Mouse (Mus musculus): ENCODE measurements around the gene Gtf2ird1.
A peak's percentile ranks its signal among the peaks of the same experiment; 100 is the strongest.
"Not testable (repeated sequence)": the region's sequence is repeated elsewhere in the genome, so short reads cannot be mapped to it uniquely, and the experiment has no call there.

Gene Gtf2ird1

DNA sequence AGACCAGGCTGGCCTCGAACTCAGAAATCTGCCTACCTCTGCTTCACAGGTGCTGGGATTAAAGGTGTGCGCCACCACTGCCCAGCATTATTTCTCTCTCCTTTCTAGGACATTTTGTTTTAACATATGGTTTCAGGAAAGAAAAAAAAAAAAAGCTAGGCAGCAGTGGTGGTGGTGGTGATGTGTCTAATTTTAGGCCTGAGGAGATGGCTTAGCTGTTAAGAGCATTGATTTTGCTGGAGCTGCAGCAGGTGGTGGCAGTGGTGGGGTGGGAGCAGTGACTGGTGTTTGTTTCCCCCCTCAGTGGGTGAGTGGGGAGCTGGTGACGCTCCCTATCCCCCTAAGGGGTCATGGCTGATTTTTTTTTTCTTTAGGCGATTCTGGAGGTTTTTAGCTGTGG lies 103.4 kb downstream of the Gtf2ird1 start:
- DNase-seq (ENCODE audit: extremely low read depth, insufficient read length, low spot score) = no peak

DNA sequence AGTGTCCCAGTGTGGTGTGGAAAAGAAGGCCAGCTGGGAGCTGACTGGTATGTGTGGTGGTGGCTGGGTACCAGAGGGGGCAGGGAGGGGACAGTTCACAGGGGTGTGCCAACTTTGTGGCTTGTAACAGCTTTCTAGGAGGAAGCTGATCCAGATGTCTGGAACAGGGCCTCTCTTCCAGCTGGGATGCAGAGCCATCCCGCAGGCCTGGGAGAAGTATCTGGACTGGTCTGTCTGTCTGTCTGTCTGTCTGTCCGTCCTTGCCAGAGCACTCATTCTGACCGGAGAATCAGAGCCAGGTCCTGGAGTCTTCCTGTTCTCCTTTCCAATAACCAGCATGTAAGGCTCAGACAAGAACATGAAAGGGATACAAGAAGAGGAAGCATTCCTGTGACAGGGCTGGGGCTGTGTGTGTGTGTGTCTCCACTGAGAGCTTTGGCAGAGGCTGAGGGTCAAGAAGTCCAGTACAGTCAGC lies 104.0 kb downstream of the Gtf2ird1 start:
- peak; percentile 72 for DNase-seq (ENCODE audit: extremely low read depth, insufficient read length, low spot score)

DNA sequence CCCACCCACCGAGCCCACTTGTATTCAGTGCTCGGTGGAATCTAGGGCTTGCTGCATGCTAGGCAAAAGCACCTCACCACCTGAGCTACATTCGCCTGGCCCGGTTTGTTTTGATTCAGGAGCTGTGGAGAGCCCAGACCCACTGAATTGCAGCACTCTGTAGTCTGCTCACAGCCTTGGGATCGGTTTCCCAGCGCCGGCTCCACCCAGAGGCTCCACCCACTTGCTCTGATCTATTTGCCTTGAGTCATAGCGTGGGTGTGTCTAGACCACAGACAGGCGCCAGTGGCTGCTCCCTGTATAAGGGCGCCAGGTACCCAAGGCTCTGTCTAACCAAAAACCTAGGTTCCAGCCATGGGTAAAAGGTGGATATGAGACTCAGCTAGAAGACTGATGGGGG lies 105.9 kb downstream of the Gtf2ird1 start:
- peak; percentile 74 for DNase-seq (ENCODE audit: extremely low read depth, insufficient read length, low spot score)

DNA sequence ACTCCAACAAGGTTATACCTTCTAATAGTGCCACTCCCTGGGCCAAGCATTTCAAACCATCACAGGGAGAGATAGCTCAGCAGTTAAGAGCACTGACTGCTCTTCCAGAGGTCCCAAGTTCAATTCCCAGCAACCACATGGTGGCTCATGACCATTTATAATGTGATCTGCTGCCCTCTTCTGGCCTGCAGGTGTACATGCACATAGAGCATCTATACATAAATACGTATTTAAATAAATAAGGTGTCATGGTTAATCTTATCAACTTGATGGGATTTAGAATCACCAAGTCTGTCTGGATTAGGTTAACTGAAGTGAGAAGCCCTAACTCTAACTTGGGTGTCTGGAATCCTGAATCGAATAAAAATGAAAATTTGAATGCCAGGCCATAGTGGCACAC lies 109.5 kb downstream of the Gtf2ird1 start:
- no peak for DNase-seq (ENCODE audit: extremely low read depth, insufficient read length, low spot score)

DNA sequence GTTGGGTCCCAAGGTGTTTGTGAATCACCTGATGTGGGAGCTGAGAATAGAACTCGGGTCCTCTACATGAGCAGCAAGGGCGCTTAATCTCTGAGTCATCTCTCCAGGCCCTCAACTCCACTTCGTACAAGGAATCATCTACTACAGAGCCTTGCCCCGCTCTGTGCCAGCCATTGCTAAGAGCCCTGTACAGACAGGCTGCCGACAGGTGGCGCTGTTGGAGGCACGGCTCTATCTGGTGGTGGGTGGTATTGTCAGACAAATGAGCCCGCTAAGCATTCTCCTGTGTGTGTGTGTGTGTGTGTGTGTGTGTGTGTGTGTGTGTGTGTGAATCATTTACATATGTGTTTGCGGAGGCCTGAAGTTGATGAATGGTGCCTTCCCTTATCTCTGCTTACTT lies 111.1 kb downstream of the Gtf2ird1 start:
- DNase-seq (ENCODE audit: extremely low read depth, insufficient read length, low spot score) = peak; percentile 27

DNA sequence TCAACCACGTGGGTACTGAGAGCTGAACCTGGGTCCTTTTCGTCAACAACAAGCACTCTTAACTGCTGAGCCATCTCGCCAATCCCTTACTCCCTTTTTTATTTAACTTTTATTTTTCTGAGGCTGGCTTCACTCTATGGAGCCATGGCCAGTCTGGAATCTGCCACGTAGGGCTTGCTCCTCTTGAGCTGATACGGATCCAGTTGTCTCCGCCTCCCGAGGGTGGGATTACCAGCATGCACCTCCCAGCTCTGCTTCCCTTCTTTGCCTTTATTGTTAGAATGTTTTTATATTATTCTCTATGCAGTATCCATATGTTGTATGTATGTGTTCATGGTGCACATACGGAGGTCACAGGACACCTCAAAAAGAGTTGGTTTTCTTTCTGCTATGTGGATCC lies 112.4 kb downstream of the Gtf2ird1 start:
- DNase-seq (ENCODE audit: extremely low read depth, insufficient read length, low spot score) = no peak

DNA sequence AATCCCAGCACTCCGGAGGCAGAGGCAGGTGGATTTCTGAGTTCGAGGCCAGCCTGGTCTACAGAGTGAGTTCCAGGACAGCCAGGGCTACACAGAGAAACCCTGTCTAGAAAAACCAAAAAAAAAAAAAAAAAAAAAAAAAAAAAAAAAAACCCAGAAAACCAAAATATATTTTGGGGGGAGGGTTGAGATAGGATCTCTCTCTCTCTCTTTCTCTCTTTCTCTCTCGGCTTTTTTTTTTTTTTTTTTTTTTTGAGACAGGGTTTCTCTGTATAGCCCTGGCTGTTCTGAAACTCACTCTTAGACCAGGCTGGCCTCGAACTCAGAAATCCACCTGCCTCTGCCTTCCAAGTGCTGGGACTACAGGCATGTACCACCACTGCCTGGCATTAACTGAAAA lies 113.0 kb downstream of the Gtf2ird1 start:
- DNase-seq (ENCODE audit: extremely low read depth, insufficient read length, low spot score) = not testable (repeated sequence)

DNA sequence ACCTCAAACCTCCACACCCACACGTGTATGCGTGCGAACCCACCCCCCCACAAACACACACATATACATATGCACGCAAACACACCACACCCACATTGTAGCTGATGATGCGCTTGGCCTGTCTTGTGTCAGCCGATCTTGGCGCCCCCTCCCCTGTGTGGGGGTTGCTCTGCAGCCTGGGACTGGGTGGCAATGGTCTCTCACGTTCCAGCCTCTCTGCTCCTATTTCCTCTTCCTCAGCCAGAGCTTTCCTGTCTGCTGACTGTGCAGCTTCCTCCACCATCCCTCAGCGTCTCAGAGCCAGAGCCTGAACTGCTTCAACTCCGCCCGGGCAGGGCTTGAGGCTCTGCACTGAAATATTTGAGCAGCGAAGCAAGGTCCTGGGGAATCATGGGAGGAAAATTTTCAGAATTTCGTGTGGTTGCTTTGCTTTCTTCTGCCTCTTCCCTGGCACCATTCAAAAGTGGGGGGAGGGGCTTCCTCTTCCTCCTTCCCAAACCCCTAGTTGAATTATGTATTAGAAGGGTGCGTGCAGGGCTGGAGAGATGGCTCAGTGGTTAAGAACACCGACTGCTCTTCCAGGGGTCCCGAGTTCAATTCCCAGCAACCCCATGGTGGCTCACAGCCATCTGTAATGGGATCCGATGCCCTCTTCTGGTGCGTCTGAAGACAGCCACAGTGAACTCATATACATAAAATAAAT lies 113.9 kb downstream of the Gtf2ird1 start:
- no peak for DNase-seq (ENCODE audit: extremely low read depth, insufficient read length, low spot score)

DNA sequence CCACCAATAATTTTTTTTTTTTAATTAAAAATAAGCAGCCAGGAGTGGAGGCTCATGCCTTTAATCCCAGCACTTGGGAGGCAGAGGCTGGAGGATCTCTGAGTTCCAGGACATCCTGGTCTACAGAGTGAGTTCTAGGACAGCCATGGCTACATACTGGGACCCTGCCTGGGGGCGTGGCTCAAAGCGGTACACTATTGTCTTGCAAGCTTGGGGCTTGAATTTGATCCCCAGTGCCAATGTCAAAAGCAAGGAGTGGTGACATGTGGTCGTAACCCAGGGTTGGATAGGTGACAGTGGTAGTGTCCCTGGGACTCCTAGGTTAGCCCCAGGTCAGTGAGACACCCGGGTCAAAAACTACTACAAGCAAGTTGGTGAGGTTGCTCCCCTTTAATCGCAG lies 114.8 kb downstream of the Gtf2ird1 start:
- no peak for DNase-seq (ENCODE audit: extremely low read depth, insufficient read length, low spot score)

DNA sequence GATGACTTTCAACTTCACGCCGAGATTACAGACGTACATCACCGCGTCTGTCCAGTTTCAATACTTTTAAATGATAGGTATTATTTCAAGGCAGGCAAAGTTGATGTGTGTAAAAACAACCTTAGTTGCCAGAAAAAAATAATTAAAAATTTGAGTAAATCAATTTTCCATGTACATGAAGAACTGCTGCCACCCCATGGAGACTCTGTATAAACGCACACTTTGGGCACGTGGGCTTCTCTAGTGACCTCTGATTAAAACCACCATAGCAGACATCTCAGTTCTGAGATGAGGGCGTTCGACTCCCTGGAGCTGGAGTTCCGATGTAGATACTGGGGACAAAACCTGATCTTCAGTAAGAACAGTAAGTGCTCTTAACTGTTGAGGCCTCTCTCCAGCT lies 115.2 kb downstream of the Gtf2ird1 start:
- DNase-seq (ENCODE audit: extremely low read depth, insufficient read length, low spot score) = no peak

DNA sequence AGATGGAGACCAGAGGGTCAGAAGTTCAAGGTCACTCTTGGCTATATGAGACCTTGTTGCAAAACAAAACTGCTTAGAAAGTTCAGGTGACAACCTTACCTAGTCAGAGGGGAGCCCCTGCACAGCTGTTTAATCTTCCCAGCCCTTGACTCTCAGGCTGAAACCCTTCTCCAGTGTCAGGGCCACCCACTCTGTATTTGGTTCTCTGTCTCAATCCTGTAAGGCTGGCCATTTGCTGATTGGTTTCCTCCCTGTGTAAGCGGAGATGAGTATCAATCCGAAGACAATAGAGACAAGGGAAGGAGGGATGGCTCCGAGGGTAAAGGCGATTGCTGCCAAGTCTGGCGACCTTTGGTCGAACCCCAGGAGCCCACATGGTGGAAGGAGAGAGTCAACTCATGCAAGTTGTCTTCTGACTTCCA lies 116.4 kb downstream of the Gtf2ird1 start:
- no peak for DNase-seq (ENCODE audit: extremely low read depth, insufficient read length, low spot score)

DNA sequence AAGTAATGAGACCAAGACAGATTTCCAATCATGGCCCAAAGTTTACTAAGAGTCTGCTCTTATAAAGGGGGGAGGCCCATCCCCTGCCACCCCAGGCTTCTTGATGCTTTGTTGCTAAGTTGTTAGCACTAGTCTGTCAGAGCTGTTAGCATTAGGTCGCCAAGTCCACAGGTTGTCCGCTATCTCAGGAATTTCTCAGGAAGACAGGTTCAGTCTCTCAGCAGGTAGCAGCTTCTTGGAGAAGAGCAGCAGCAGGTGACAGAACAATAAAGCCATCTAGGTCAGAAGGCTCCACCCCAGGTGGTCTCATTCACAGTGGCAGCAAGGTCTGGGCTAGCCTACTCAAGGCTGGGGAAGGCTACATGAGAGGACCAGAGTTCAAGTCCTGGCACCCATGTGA lies 119.5 kb downstream of the Gtf2ird1 start:
- DNase-seq (ENCODE audit: extremely low read depth, insufficient read length, low spot score) = not testable (repeated sequence)

DNA sequence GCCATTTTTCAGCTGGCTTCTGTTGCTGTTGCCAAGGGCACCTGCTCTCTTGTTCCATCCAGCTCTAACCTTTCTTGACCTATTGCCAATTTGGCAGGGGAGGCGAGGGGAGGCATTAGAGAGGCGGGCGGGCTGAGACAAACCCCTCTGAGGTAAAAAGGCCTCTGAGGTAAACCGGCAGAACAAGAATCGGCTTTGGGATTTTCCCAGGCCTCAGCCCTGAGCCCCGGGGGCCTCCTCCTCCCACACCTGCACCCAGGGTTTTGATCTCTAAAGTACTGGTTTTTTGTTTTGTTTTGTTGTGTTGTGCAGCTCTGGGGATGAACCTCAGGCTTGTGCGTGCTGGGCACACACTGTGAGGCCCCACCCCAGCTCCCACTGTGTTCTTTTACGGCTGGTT lies 123.8 kb downstream of the Gtf2ird1 start:
- no peak for DNase-seq (ENCODE audit: extremely low read depth, insufficient read length, low spot score)

DNA sequence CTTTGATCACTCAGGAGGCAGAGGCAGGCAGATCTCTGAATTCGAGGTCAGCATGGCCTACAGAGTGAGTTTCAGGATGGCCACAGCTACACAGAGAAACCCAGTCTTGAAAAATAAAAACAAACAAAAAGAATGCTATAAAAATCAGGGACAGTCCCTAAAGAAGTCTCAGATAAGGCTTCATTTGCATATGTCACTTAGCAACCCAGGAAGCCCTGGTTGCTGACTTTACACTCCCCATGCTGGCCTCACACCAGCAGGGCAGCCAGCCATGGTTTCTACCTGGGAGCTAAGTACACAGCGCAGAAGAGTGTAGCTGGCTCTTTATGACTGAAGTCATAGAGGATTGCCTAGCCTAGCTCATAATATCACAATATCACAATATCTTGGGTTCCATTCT lies 126.4 kb downstream of the Gtf2ird1 start:
- DNase-seq (ENCODE audit: extremely low read depth, insufficient read length, low spot score) = no peak

DNA sequence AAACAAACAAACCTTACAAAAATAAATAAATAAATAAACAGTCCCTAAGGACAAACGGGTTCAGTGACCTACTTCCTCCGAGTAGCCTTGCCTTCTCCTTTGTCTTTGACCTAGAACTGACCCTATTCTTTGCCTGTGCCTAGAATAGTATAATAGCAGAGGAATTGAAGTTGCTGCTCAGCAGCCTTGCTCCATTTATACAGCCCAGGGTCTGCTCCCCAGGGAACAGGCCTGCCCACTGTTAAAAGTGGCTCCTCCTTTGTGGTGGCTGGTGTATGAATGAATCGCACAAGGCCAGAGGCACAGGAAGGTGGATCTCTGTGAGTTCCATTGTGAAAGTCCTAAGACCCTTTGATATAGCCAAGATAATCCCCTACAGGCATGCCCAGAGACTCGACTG lies 127.2 kb downstream of the Gtf2ird1 start:
- DNase-seq (ENCODE audit: extremely low read depth, insufficient read length, low spot score) = no peak

DNA sequence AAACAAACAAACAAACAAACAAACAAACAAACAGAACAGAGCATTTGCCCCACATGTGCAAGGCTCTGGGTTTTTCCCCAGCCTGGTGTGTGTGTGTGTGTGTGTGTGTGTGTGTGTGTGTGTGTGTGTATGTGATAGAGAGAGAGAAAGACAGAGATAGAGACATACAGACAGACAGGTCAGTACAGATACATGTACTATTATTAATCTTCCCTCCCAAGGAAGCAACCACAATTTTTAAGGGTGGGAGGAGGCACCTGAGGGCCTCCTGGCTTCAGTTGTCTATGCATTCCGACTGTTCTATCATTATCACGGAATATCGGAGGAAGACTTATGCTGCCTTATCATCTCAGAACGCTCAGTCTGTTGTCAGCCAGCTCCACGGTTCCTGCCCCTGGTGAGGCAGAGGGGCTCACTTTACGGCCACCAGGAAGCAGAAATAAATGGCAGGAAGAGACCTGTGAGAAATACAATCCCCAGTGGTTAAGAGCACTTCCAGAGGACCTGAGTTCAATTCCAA lies 128.0 kb downstream of the Gtf2ird1 start:
- DNase-seq (ENCODE audit: extremely low read depth, insufficient read length, low spot score) = no peak

DNA sequence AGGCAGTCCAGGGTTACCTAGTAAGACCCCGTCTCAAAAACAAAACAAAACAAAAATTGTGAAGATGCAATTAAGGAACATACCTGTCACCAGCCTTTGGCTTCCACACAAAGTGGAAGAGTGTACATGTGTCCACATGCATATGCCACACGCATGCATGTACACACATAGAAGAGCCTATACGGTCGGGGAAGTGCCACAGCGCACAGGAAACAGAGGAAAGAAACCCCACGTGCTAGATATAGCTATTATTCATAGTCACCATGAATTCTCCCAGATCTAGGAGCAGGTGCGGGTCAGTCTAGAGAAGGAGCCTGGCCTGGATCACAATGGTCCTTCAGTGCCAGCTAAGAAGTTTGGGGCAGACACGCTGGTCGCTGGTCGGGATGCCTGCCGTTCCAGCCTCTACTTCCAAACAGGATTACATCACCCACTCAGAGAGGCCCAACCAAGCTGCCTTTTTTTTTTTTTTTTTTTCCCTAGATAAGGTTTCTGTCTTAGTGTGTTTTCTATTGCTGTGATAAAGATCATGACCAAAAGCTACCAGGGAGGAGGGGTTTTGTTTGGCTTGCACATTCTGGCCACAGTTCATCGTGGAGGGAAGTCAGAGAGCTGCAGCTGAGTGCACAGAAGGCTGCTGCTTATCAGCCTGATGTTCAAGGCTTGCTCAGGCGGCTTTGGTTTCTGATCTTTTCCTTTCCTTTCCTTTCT lies 130.5 kb downstream of the Gtf2ird1 start:
- DNase-seq (ENCODE audit: extremely low read depth, insufficient read length, low spot score) = no peak

DNA sequence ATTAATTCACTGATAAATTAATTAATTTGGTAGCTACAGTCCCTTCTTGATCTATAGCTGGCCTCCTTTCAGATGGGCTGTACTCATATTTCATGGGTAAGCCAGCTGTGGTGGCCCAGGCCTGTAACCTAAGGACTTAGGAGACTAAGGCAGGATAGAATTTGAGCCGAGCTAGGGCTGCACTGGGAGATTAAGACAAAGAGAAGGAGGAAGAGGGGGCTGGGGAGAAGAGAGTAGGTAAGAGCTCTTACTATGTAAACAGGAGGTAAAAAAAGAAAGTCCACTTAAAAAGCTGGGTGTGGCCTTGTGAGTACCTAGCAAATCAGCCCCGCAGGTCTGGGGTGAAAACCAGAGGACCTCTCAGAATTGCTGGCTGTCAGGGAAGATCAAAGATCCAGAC lies 132.6 kb downstream of the Gtf2ird1 start:
- no peak for DNase-seq (ENCODE audit: extremely low read depth, insufficient read length, low spot score)

DNA sequence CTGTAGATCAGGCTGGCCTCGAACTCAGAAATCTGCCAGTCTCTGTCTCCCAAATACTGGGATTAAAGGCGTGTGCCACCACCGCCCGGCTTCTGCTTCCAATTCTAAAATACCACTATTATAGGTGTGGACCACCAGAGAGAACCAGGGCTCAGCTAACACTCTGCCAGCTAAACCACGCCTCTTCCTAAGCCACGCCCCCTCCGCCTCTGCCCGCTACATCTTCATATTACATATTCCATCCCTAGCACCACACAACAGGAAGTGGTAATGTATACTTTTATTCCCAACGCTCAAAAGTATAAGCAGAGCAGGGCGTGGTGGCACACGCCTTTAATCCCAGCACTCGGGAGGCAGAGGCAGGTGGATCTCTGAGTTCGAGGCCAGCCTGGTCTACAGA lies 133.2 kb downstream of the Gtf2ird1 start:
- no peak for DNase-seq (ENCODE audit: extremely low read depth, insufficient read length, low spot score)

DNA sequence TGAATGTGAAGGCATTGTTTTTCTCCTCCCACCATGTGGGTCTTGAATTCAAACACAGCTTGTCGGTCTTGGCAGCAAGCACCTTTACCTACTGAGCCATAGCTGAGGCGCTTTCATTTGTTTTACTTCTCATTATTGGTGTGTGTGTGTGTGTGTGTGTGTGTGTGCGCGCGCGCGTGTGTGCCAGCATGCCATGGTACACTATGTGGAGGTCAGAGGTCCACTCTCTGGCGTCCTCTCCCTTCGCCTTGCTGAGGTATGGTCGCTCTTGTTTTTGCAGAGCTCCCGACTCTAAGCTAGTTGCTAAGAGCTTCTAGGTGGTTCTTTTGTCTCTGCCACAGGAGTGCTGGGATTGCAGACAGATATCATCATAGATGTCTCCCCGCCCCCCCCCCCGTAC lies 134.2 kb downstream of the Gtf2ird1 start:
- DNase-seq (ENCODE audit: extremely low read depth, insufficient read length, low spot score) = no peak

DNA sequence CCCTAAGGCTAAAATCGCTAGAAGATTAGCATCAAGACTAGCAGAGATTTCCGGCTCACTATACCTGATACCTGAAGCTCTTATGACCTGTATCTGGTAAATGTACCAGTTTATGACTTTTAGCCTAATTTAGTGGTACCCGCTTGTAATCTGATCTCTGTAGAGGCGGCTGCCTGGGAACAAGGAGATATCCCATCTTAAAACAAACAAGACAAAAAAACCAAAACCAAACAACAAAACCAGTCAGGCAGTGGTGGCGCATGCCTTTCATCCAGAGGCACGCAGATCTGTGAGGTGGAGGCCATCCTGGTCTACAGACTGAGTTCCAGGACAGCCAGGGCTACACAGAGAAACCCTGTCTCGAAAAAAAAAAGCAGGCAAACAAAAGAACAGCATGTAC lies 134.8 kb downstream of the Gtf2ird1 start:
- no peak for DNase-seq (ENCODE audit: extremely low read depth, insufficient read length, low spot score)

DNA sequence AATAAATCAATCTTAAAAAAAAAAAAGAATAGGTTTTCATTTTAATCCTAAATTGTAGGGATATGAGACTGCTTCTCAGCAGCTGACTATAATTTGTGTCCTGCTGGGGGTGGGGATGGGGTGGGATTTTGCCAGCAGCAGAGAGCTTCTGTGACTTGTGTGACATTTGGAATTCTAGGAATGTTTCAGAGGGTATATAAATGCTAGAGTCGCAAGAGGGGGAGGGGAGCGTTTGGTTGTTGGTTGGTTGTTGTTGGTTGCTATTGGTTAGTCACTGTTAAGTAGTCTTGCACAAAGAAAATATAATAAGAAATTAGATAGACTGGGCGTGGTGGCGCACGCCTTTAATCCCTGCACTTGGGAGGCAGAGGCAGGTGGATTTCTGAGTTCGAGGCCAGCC lies 137.6 kb downstream of the Gtf2ird1 start:
- DNase-seq (ENCODE audit: extremely low read depth, insufficient read length, low spot score) = no peak
